Mouse (Mus musculus) kidney, postnatal 25 days (tissue): ENCODE measurements at regions not wholly inside any gene's neighbourhood (a gene's known extent, or its start where the extent isn't known, plus 50 kb on each side); places are given as distances from the start of the nearest gene placed in this dataset.

Experiments used
- DNase-seq, 2 experiments: peaks; one replicate each; pipeline ENCODE4 v3.0.0; 2021; ENCODE audit warnings: mixed read lengths in 2 of 2

GRCm38 (mm10) chr15:56604266-56604665, 873.2 kb downstream of the Slc22a22 start:
- DNase-seq = no peak

GRCm38 (mm10) chr15:56592656-56593055, 884.8 kb downstream of the Slc22a22 start:
- DNase-seq = no peak

- DNase-seq = no peak
Observed at GRCm38 (mm10) chr15:56580745-56581515, 896.5 kb downstream of the Slc22a22 start.

- no peak for DNase-seq
Observed at GRCm38 (mm10) chr15:56563192-56563591, 914.2 kb downstream of the Slc22a22 start.

- DNase-seq = no peak
Observed at GRCm38 (mm10) chr15:56562785-56563184, 914.6 kb downstream of the Slc22a22 start.

GRCm38 (mm10) chr15:56562143-56562542, 915.3 kb downstream of the Slc22a22 start:
- no peak for DNase-seq

GRCm38 (mm10) chr15:56554386-56554785, 923.0 kb downstream of the Slc22a22 start:
- no peak for DNase-seq

- DNase-seq = no peak
Observed at GRCm38 (mm10) chr15:56553851-56554250, 923.6 kb downstream of the Slc22a22 start.

- no peak for DNase-seq
Observed at GRCm38 (mm10) chr15:56531529-56531928, 945.9 kb downstream of the Slc22a22 start.

GRCm38 (mm10) chr15:56518379-56518778, 959.0 kb downstream of the Slc22a22 start:
- no peak for DNase-seq

- DNase-seq = no peak
Observed at GRCm38 (mm10) chr15:56516095-56516494, 961.3 kb downstream of the Slc22a22 start.

- no peak for DNase-seq
Observed at GRCm38 (mm10) chr15:56498774-56499173, 978.7 kb downstream of the Slc22a22 start.

- no peak for DNase-seq
Observed at GRCm38 (mm10) chr15:56497757-56498156, 979.7 kb downstream of the Slc22a22 start.

GRCm38 (mm10) chr15:56496355-56496754, 981.1 kb downstream of the Slc22a22 start:
- no peak for DNase-seq

GRCm38 (mm10) chr15:56485931-56486330, 991.5 kb downstream of the Slc22a22 start:
- no peak for DNase-seq

GRCm38 (mm10) chr15:56484693-56485092, 992.7 kb downstream of the Slc22a22 start:
- no peak for DNase-seq

- no peak for DNase-seq
Observed at GRCm38 (mm10) chr15:56479682-56480081, 997.7 kb downstream of the Slc22a22 start.

- DNase-seq = no peak
Observed at GRCm38 (mm10) chr15:56479015-56479414, 998.4 kb downstream of the Slc22a22 start.

- no peak for DNase-seq
Observed at GRCm38 (mm10) chr15:56473679-56474078, 1003.7 kb downstream of the Slc22a22 start.

GRCm38 (mm10) chr15:56451881-56452280, 1025.5 kb downstream of the Slc22a22 start:
- DNase-seq = no peak

GRCm38 (mm10) chr15:56448015-56448645, 1029.3 kb downstream of the Slc22a22 start:
- no peak for DNase-seq

GRCm38 (mm10) chr15:56440171-56440570, 1037.3 kb downstream of the Slc22a22 start:
- DNase-seq = no peak

- no peak for DNase-seq
Observed at GRCm38 (mm10) chr15:56438370-56438769, 1039.1 kb downstream of the Slc22a22 start.

GRCm38 (mm10) chr15:56436131-56436530, 1041.3 kb downstream of the Slc22a22 start:
- DNase-seq = no peak
